Mouse (Mus musculus) intestine, embryonic 15.5 days (tissue): ENCODE measurements around the gene Kctd21. TPM values are rescaled to one million over a fixed set of nuclear protein-coding genes. Genes with fewer than 3 reads are reported as not detected.

Experiments used
- ATAC-seq: fragments of 200-750 bp; cut with Nextera tagmentation; 2 replicates; pipeline ENCODE4 v1.8.0; 2017; ENCODE audit warnings: moderate TSS enrichment, moderate library complexity
- H3K27ac ChIP-seq: fragments of 300-500 bp; sonication (generic); 2 replicates; pipeline ENCODE4 v1.5.1; 2015; ENCODE audit warnings: mild to moderate bottlenecking, inconsistent platforms
- H3K27me3 ChIP-seq: fragments of 300-500 bp; sonication (generic); replicated peaks from 2 replicates; pipeline ENCODE4 v1.6.1; 2015; ENCODE audit warnings: inconsistent platforms
- H3K36me3 ChIP-seq: fragments of 300-500 bp; sonication (generic); 2 replicates; pipeline ENCODE4 v1.6.1; 2015; ENCODE audit warnings: inconsistent platforms
- H3K4me1 ChIP-seq: fragments of 300-500 bp; sonication (generic); replicated peaks from 2 replicates; pipeline ENCODE4 v1.6.1; 2015; ENCODE audit warnings: inconsistent platforms
- H3K4me2 ChIP-seq: fragments of 300-500 bp; sonication (generic); replicated peaks from 2 replicates; pipeline ENCODE4 v1.6.1; 2015; ENCODE audit warnings: mild to moderate bottlenecking, inconsistent platforms
- H3K4me3 ChIP-seq: fragments of 300-500 bp; sonication (generic); replicated peaks from 2 replicates; pipeline ENCODE4 v1.5.1; 2015; ENCODE audit warnings: inconsistent platforms
- H3K9ac ChIP-seq: fragments of 300-500 bp; sonication (generic); 2 replicates; pipeline ENCODE4 v1.6.1; 2015; ENCODE audit warnings: inconsistent platforms
- H3K9me3 ChIP-seq: fragments of 300-500 bp; sonication (generic); 2 replicates; pipeline ENCODE4 v1.6.1; 2016; ENCODE audit warnings: inconsistent platforms
- WGBS: fragments of 180-500 bp; shearing (Covaris S2); methylation state at CpG from one replicate; pipeline ENCODE4 v1.1.7; 2015; 5-methylcytosine and 5-hydroxymethylcytosine counted together
- polyA plus RNA-seq: library from polyadenylated mRNA; unstranded; fragments of >200 nt; fragmentation: Nextera tagmentation; extraction: Ambion mirVana; gene quantifications from 2 replicates; pipeline ENCODE4 v1.2.1, GENCODE M21; 2015

Kctd21 gene
- polyA plus RNA-seq, 1 experiment from 2014 or later = 3.6 TPM

DNA sequence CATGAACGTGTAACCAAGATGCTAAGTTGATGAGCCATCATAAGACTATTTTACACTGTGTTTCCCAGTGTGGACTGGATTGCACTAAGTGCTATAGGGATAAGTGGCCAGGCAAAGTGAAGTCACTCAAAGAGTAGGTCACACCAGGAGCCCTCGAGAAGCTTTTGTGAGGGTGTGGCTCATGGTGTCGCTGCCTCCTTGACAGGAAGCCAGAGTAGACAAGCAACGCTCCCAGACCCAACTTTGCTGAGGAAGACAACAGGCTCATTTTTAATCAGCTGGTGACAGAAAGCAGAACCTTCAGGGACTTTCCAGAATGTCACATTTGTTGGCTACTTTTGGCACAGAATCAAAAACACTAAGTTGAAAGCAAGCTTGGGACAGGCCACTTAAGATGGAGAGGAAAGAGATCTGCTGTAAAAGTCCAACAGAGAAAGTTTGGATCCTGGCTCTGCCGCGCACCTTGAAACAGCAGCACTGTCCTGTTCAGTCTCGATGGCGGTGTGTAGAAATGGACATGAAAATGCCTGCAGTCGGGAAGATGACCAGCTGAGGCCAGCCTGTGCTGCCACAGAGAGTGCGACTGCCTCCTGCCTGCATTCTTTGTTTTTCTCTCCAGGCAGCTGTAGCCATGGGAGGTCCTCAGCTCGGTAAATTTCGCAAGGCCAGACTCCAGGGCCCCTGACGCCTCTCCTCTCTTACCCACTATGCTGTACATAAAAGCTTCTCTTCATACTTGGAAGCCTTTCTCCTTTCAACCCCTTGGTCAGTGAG is 23.1 kb downstream of the Kctd21 start:
- WGBS = 42% methylated on average over 13 of the region's 13 CpGs
- Histone ChIP-seq H3K36me3 (no peaks in the 10 kb centered on the region), H3K9me3 (no peaks in the 10 kb centered on the region), H3K4me3 (no peak overlapping the region), H3K27ac (no peak overlapping the region), H3K4me1 (0 out of 2 replicates have a peak, but pooled peaks cover 6% of the 10 kb centered on the region), H3K27me3 (no peaks in the 10 kb centered on the region), H3K9ac (no peak overlapping the region), H3K4me2 (no peak overlapping the region)
- ATAC-seq = no peak

DNA sequence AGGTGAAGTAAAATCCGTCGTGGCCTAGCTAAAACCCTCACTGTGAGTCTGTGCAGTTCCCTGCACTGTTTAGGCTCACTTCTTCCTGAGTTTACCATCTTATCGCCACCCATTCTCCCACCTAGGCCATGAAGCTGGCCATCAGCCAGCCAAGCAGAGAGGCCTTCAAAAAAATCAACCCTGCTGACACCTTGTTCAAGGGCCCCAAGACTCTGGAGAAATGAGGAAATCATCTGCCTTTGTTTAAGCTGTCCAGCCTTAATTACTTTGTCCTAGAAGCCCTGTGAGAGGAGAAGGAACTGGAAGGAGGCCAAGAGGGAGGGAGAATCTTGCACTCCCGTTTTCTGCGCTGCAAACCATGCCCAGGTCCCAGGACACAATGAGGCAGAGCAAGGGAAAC is 24.1 kb downstream of the Kctd21 start:
- 62% methylated on average over 5 of the region's 5 CpGs for WGBS
- H3K36me3 ChIP-seq = no peaks in the 10 kb centered on the region
- no peak overlapping the region for H3K27ac ChIP-seq
- 0 out of 2 replicates have a peak, but pooled peaks cover 6% of the 10 kb centered on the region for H3K4me1 ChIP-seq
- no peak overlapping the region for H3K9ac ChIP-seq
- H3K9me3 ChIP-seq = no peaks in the 10 kb centered on the region
- no peak for ATAC-seq
- H3K4me2 ChIP-seq = no peak overlapping the region
- H3K27me3 ChIP-seq = no peaks in the 10 kb centered on the region
- no peak overlapping the region for H3K4me3 ChIP-seq

DNA sequence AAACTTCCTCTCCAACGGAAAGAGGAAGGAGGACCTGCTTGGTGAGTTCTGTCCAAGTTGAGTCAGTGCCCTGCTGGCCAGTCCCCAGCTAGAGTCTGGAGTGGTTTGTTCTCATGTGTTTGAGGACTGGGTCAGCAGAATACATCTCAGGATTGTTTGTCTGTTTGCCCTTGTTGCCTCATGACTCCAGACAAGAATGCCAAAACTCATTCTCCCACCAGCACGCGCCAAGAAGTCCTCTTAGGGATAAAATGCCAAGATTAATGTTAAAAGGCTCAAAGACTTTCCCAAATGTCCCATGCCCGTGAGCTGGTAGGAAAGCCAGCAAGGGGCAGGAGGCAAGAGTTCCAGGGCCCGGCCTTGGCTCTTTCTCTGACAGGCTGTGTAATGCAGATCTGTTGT is 24.7 kb downstream of the Kctd21 start:
- H3K4me2 ChIP-seq = no peak overlapping the region
- no peak overlapping the region for H3K27ac ChIP-seq
- no peaks in the 10 kb centered on the region for H3K27me3 ChIP-seq
- no peak for ATAC-seq
- H3K4me1 ChIP-seq = 0 out of 2 replicates have a peak, but pooled peaks cover 6% of the 10 kb centered on the region
- no peak overlapping the region for H3K4me3 ChIP-seq
- no peaks in the 10 kb centered on the region for H3K9me3 ChIP-seq
- 78% methylated on average over 5 of the region's 5 CpGs for WGBS
- H3K36me3 ChIP-seq = no peaks in the 10 kb centered on the region
- H3K9ac ChIP-seq = no peak overlapping the region

DNA sequence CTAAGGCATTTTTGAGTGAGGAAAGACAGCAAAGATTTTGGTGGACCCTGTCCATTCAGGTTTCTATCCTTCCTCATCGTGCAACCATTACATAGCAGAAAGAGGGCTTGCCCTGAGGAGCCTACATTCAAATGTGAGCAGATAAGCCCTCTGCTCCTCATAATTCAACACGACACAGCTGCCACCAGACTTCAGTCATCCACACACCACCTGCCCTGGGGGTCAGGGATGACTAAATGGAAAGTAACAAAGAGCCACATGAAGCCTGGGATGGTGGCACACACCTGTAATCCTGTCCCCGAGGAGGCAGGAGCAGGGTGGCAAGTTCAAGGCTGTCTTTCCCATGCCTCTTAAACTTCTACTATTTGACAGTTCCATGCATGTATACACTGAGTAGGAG is 25.7 kb downstream of the Kctd21 start:
- WGBS = 76% methylated on average over 3 of the region's 3 CpGs
- Histone ChIP-seq H3K27ac (no peak overlapping the region), H3K4me1 (0 out of 2 replicates have a peak, but pooled peaks cover 6% of the 10 kb centered on the region), H3K9ac (no peak overlapping the region), H3K27me3 (no peaks in the 10 kb centered on the region), H3K36me3 (no peaks in the 10 kb centered on the region), H3K9me3 (no peaks in the 10 kb centered on the region), H3K4me2 (no peak overlapping the region), H3K4me3 (no peak overlapping the region)
- no peak for ATAC-seq

DNA sequence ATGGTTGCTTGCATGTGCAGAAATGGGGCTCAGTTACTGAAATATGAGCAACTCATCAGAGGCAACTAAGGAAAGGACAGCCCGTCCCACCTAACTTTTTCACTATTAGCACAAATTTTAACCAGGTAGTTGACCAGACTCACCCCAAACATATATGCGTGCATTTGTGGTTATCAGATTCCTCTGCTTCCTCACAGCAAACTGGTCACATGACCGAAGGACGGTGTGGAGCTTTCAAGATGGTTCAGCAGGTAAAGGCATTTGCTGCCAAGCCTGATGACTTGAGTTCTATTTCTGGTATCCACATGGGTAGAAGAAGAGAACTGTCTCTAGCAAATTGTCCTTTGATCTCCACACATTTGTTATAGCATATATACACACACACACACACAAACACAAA is 26.2 kb downstream of the Kctd21 start:
- H3K4me1 ChIP-seq = 0 out of 2 replicates have a peak, but pooled peaks cover 6% of the 10 kb centered on the region
- H3K27me3 ChIP-seq = no peaks in the 10 kb centered on the region
- no peak overlapping the region for H3K27ac ChIP-seq
- no peak overlapping the region for H3K4me2 ChIP-seq
- H3K9ac ChIP-seq = no peak overlapping the region
- no peak for ATAC-seq
- 86% methylated on average over 4 of the region's 4 CpGs for whole genome bisulfite sequencing
- no peaks in the 10 kb centered on the region for H3K36me3 ChIP-seq
- H3K9me3 ChIP-seq = no peaks in the 10 kb centered on the region
- no peak overlapping the region for H3K4me3 ChIP-seq

DNA sequence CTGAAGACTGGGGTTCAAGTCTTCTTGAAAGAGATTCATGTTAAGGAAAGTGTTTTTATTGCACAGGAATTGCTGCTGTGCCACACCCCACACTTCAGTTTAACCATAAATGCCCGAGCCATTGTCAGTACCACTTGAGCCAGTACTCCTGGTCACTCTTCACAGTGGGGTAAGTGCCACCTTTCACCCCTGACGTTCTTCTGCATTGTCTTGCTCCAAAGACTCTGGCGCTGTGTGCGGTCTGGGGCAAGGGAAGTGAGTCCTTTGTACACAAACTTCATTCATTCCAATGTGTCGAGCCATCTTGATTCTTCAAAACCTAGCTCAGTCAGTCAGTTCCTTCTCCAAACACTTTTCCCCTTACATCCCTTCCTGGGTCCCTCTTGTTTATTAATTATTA is 28.0 kb downstream of the Kctd21 start:
- H3K36me3 ChIP-seq = no peaks in the 10 kb centered on the region
- no peak overlapping the region for H3K4me2 ChIP-seq
- H3K27me3 ChIP-seq = no peaks in the 10 kb centered on the region
- ATAC-seq = no peak
- no peak overlapping the region for H3K9ac ChIP-seq
- no peak overlapping the region for H3K27ac ChIP-seq
- 71% methylated on average over 5 of the region's 5 CpGs for WGBS
- no peaks in the 10 kb centered on the region for H3K9me3 ChIP-seq
- 0 out of 2 replicates have a peak, but pooled peaks cover 4% of the 10 kb centered on the region for H3K4me1 ChIP-seq
- no peak overlapping the region for H3K4me3 ChIP-seq

DNA sequence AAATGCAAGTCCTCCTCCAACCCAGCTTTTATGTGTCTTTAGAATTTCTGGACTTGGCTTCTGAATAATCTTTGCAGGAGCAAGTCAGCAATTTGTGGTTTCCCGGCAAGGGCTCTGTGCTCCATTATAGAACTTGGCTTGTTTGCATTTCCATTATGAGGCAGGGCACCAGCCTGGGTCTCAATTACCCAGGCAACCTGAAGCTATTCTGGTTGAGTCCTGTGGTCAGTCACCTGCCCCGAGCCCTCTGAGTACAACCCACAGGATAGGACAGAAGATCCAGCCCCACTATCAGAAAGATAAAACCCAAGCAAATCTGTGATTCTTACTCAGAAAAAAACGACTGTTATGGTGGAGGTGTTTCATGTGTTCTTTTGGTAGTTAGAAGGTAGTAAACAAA is 28.8 kb downstream of the Kctd21 start:
- ATAC-seq = no peak
- 58% methylated on average over 3 of the region's 3 CpGs for WGBS

DNA sequence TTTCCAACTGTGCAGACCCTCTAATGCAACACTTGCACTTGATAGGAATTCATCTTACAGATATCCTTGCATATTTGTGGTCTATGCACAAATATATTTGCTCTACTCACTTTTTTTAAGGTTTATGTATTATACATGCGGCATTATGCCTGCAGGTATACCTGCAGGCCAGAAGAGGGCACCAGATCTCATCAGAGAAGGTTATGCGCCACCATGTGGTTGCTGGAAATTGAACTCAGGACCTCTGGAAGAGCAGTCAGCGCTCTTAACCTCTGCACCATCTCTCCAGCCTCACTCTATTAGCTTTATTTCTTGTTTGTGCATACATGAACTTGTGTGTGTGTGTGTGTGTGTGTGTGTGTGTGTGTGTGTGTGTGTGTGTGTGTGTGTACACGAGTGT is 29.3 kb downstream of the Kctd21 start:
- Histone ChIP-seq H3K9me3 (no peaks in the 10 kb centered on the region), H3K27me3 (no peaks in the 10 kb centered on the region), H3K27ac (no peak overlapping the region), H3K4me3 (no peak overlapping the region), H3K4me2 (no peak overlapping the region), H3K9ac (no peak overlapping the region), H3K36me3 (no peaks in the 10 kb centered on the region), H3K4me1 (no peaks in the 10 kb centered on the region)
- ATAC-seq = no peak
- 38% methylated on average over 4 of the region's 4 CpGs for WGBS

More for the DNA sequence above, 28.8 kb downstream of the Kctd21 start:
- H3K27ac ChIP-seq = no peak overlapping the region
- no peaks in the 10 kb centered on the region for H3K36me3 ChIP-seq
- no peaks in the 10 kb centered on the region for H3K27me3 ChIP-seq
- no peak overlapping the region for H3K9ac ChIP-seq
- no peaks in the 10 kb centered on the region for H3K9me3 ChIP-seq
- H3K4me1 ChIP-seq = no peaks in the 10 kb centered on the region
- no peak overlapping the region for H3K4me3 ChIP-seq
- H3K4me2 ChIP-seq = no peak overlapping the region

DNA sequence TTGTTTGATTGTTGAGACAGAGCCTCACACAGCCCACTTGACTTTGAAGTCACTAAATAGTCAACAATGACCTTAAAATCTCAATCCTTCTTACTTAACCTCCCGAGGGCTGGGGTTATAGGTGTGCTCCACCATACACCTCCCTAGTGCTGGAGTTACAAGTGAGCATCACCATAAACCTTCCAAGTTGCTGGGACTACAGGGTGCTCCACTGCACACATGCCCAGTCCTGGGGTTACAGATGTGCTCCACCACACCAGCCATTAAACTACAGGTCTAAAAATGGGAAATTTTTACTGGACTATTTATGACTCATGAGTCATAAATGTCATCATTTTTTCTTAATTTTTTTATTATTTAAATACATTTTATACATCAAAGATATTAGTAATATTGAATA is 33.8 kb downstream of the Kctd21 start:
- Histone ChIP-seq H3K9ac (no peak overlapping the region), H3K36me3 (no peaks in the 10 kb centered on the region), H3K4me1 (peaks cover 2% of the 10 kb centered on the region; the same call in 1 of the 2 replicates), H3K4me3 (no peak overlapping the region), H3K27me3 (no peaks in the 10 kb centered on the region), H3K4me2 (no peak overlapping the region), H3K9me3 (no peaks in the 10 kb centered on the region), H3K27ac (no peak overlapping the region)
- ATAC-seq = no peak
- WGBS = 82% methylated on average over 1 of the region's 1 CpGs

DNA sequence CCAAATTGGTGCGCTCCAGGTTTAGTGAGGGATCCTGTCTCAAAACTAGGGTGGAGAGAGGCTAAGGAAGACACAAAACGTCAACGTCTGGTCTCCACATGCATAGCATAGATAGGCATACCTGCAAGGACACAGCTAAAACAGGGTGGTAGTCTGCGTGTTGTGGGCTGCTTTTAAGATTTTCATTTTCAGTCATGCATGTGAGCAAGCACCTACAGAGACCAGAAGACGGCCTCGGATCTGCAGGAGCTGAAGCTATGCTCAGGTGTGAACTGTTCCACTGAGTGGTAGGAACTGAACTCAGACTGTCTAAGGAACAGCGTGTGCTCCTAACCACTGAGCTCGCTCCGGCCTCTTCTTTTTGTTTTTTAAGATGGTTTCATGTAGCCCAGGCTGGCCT is 43.0 kb downstream of the Kctd21 start:
- Histone ChIP-seq H3K4me2 (no peak overlapping the region), H3K4me1 (peaks cover 4% of the 10 kb centered on the region; the same call in 1 of the 2 replicates), H3K27me3 (no peaks in the 10 kb centered on the region), H3K9me3 (no peaks in the 10 kb centered on the region), H3K9ac (no peak overlapping the region), H3K36me3 (peaks cover 23% of the 10 kb centered on the region), H3K27ac (no peak overlapping the region), H3K4me3 (no peak overlapping the region)
- WGBS = 95% methylated on average over 9 of the region's 9 CpGs
- no peak for ATAC-seq

DNA sequence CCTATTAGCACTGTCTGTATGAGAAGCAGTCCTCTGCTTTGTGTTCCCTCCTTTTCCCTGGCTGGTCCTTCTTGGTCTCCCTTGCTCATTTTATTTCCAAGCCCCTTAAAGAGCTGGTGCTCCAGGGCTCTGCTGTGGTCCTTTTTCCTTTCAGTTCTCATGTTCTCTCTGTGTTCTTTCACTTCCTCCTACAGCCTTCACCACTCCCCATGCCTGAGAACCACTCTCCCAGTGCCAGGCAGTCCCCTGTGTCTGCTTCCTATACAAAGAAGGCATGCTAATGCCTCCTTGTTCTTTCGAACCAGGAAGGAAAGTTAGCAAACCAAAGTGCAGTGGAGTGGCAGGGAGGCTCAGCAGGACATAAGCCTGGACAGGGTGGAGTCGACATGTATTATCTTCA is 43.8 kb downstream of the Kctd21 start:
- Histone ChIP-seq H3K9ac (no peak overlapping the region), H3K4me1 (peaks cover 2% of the 10 kb centered on the region; the same call in 1 of the 2 replicates), H3K4me2 (no peak overlapping the region), H3K36me3 (peaks cover 27% of the 10 kb centered on the region), H3K27ac (no peak overlapping the region), H3K4me3 (no peak overlapping the region), H3K9me3 (no peaks in the 10 kb centered on the region), H3K27me3 (no peaks in the 10 kb centered on the region)
- ATAC-seq = no peak
- WGBS = 90% methylated on average over 2 of the region's 2 CpGs

DNA sequence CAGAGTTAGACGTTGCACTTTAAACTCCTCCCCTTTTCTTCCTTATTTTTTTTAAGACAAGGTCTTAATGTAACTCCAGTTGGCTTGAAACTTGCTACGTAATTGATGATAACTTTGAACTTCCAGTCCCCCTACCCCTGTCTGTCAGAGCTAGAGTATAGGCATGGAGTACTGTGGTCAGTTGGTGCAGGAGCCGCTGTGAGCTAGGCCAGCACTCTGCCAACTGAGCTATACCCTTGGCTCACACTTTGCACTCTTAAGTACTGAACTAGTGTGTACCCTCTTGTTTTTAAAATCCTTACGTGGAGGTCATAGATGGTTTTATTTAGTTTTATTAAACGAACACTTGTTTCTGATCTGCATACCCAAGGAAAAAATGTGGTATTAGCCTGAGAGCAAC is 47.2 kb downstream of the Kctd21 start:
- Histone ChIP-seq H3K4me2 (no peak overlapping the region), H3K36me3 (peaks cover 46% of the 10 kb centered on the region)
- whole genome bisulfite sequencing = 89% methylated on average over 5 of the region's 5 CpGs

DNA sequence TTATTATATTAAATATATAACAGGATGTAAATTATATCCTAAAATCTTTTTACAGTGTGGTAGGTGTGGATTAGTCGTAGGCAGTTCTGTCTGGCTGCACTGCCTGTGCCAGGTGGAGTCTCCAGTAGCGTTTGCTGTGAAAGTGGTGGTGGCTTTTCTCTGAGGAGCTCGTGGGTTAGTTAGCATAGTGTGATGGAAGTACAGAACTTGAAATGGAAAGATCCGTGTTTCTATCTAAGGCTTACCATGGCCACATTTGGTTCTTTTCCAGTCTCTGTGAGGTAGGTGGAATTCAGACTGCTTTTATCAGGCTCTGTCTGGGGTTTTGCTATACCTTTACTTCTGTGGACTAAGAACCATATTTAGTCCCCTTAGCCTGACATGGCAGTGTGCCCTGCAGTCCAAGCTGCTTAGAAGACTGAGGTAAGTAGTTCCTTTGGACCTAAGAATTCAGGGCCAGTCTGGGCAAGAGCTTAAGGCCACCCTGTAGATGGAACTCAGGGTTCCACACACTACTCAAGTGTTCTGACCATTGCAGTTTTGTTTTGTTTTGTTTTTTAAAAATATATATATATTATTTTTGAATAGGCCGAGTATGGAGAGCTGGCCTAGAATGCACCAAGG is 48.5 kb downstream of the Kctd21 start:
- no peaks in the 10 kb centered on the region for H3K27me3 ChIP-seq
- no peak overlapping the region for H3K27ac ChIP-seq
- 89% methylated on average over 5 of the region's 5 CpGs for WGBS
- H3K4me2 ChIP-seq = no peak overlapping the region
- no peaks in the 10 kb centered on the region for H3K4me1 ChIP-seq
- peaks cover 44% of the 10 kb centered on the region for H3K36me3 ChIP-seq
- no peak overlapping the region for H3K9ac ChIP-seq
- no peaks in the 10 kb centered on the region for H3K9me3 ChIP-seq
- H3K4me3 ChIP-seq = no peak overlapping the region
- no peak for ATAC-seq

More for the DNA sequence above, 47.2 kb downstream of the Kctd21 start:
- Histone ChIP-seq H3K4me3 (no peak overlapping the region), H3K27ac (no peak overlapping the region), H3K4me1 (no peaks in the 10 kb centered on the region), H3K9me3 (no peaks in the 10 kb centered on the region), H3K9ac (no peak overlapping the region), H3K27me3 (no peaks in the 10 kb centered on the region)
- ATAC-seq = no peak
